Mouse (Mus musculus): ENCODE results near the gene Chrm3. TPM values are rescaled to one million over a fixed set of nuclear protein-coding genes. Genes with fewer than 3 reads are reported as not detected.
"Not testable (repeated sequence)": the region's sequence is repeated elsewhere in the genome, so short reads cannot be mapped to it uniquely, and the experiment has no call there.

Gene Chrm3
- total RNA-seq (2021): 5.7 and 6.7 TPM in 2 replicates
- long read RNA-seq, partial matches to known transcripts: 0 of 2 reads
- long read RNA-seq, other reads (novel, unspliced or antisense): 2 of 2 reads

DNA sequence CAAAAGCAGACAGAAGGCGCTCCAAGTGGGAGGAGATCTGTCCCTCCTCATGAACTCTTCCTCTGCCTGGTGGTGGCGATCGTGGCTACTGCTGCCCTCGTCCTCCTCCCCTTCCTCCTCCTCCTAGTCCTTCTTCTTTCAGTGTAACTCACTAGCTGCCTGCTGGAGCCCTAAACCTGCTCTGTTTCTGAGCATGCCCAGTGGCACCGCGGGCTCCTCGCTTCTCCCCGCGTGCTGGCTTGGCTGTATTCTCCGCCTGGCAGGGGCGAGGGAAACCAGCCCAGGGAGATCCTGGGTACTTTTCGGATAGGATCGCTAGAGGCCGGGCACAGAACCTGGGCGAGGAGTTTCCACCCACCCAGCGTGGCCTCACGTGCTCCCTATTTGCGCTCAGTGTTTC is at the start of gene Chrm3:
Chrm3 (minus strand) TSS at position 71 of the 400 bp plus-strand sequence.
- peak; percentile 60 for DNase-seq

DNA sequence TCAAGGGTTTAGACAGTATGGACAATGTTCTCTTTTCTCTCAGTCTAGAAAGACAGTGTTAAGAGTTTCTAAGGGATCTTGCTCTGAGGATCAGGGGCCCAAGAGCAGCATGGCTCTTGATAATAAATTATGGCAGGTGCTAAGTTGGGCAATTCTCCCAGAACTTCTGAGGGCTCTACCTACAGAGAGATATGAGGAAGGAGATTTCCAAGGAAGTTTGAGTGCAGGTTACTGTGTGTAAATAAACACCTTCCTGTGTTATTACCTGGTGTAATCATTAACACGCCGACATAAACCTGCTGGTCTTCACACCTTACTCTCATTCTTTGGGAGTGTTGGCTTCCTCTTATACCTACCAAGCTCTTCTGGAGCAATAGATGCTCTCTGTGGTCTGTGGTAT is 33.7 kb upstream of the Chrm3 start:
- DNase-seq: no peak

DNA sequence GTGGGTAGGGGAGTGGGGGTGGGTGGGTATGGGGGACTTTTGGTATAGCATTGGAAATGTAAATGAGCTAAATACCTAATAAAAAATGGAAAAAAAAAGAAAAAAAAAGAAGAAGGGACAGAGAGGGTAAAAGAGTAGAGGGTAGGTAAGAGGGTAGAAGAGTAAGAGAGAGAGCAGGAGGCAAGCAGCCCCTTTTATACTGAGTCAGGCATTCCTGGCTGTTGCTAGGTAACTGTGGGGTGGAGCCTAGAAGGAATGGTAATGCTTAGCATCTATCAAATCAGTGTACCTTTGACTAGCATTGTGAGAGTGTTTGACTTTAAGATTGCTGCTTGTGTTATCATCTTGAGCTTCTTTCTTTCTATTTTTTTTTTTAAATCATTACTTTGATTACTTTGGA is 14.8 kb upstream of the Chrm3 start:
- not testable (repeated sequence) for DNase-seq

DNA sequence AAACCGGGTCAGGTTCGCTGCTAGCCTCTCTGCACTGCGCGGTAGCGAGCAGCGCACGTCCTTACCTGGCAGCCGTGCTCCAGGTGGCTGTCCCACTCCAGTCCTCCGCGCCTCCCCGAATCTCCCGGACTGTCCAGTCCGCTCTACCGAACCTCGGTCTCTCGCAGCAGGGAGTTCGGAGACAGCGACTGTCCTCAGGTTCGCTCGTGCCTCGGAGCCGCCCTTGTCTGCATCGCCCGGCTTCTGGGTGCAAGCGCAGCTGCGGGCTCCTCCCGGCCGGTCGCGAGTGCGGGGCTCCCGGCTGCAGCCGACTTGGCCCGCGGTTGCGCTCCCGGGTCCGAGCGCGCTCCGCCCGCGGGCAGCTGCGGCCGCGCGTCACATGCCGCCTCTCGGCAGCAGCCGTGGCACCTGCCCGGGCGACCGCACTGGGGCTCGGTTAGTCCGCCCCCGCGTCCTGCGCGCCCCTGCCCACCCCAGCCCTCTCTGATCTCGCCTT is 400 bp downstream of the Chrm3 start:
- DNase-seq: peak; percentile 16

DNA sequence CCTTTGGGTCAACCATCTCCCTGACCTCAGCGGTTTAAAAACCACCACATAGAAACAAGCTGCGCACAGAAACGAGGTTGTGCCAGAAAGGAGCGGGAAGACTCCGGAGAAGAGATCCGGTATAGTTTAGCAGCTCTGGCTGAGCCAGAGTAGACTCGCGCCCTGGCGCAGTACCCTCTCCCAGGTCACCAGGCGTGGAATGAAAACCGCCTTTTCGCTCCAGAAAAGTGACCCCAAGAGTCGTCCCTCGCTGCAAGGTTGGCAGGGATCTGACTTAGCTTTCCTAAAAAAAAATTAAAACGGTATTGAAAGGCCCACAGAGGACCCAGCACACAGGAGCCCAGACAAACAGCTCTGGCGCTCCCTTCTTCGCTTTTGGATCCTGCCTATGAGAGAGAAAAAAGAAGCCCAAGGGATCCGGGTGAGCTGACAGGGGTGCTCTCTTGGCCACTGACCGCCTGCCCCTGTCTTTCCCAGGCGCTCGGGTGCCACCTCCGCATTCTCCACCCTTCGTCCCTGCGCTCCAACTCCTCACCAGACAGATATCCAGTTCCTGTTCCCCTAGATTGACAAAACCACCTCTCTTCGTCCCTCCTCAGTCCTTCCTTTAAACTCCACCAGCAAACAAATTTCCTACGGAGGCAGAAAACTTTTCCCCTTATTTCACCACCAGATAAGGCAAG is 990 bp downstream of the Chrm3 start:
- DNase-seq: no peak

DNA sequence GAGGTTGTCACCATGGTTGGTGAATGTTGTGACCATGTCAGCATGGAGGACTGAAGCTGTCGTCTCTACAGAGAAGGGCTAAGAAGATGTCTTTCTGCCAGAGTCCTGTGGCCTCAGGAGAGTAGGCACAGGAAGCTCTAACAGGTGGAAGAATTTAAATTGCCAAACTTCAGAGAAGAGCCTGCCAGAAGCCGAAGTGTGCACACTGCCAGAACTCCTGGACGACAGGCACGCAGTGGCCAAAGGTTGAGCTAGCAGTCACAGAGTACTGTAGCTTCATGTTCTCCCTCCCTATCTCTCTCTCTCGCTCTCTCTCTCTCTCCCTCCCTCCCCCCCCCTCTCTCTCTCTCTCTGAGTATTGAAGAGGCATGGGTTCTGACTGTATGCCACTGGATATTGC is 4.9 kb downstream of the Chrm3 start:
- DNase-seq: no peak

DNA sequence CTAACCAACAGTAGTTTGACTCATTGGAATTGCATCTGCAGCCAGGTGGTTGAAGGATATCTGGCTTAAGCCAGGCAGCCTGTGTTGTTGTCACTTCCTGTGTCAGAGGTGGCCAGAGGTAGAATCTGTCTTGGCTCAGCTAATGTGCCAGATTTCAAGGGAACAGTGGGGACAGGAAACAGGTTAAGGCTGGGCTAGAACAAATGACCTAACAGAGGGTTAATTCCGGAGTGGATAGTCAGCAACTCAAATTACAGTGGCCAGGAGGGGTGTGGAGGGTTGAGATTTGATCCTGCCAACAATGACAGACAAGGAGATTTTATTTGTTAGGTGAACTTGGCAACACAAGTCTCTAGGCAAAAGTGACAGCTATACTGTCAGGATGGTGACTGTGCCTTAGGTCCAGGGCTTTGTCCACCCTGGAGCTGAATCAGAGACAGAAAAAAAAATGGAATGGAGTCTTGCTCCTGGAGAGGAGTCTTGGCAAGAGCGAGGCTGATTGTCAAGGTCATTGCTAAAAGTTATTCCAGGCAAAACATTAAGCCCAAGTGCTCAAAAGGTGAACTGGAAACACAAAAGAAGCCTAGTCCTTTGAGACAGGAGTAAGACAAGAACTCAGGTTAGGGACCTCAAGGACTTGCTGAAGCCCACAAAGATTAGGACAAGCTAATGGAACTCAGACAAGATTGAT is 5.6 kb downstream of the Chrm3 start:
- DNase-seq: no peak

DNA sequence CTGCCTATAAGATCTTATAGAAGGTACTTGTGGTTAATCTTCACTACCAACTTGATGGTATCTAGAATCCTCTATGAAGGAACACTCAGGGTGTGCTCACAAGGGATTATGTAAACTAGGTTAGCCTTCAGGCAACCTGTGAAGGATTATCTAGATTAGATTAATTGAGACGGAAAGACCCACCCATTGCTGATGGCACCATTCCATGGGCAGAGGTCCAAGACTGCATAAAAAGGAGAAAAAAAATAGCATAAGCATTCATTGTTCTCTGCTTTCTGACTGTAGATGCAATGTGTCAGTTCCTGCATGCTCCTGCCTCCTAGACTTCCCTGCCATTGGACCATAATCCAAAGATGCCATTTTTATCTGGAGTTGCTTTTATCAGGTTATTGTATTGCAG is 8.5 kb downstream of the Chrm3 start:
- DNase-seq: no peak

DNA sequence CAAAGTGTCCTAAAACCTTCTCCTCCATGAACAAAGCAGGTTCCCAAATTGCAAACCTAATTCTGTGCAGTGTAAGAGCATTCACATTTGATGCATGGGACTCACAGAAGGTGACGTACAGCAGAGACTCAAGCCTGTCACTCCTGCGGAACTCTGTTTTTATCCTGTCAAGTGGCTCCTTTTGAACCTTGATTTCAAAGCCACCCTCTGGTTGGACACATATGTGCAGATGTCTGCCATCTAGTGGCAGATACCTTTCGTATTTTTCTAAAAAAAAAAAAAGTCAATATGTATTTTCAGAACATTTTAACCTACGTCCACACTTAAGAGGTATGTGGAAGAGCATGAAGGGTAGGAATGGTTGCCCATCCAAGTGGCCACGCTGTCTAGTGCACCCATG is 16.3 kb downstream of the Chrm3 start:
- no peak for DNase-seq

DNA sequence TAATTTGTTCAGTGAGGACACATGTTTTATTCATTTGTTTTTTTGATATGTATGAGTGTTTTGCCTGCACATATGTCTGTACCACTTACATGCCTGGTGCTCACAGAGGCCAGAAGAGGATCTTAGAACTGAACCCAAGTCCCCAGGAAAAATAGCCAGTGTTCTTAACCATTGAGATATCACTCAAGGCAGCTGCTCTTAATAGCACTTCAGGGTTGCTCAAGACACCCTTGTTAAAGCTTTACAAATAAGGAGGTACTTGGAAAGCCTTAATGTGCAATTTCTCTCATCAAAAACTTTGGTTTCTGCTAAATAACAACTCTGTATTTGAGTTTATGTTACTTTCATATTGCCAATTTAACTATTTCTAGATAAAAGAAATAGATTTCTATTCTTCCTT is 25.1 kb downstream of the Chrm3 start:
- no peak for DNase-seq

DNA sequence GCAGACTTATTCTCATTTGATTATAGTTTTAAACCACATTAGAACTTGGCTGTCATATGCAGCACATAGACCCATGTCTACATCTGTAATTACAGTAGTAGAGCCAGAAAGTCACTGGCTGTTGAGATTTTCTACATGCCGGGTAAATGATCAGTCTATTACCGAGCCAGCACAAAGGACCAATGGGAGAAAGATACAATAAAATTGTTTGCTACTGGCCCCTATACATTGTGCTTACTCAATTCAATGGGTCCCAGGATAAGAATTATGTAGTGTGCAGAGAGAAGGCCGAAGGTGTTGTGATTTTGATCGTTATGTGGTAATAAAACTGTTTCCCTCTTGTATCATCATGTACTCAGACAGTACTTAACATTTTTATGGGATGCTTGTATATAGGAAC is 27.9 kb downstream of the Chrm3 start:
- DNase-seq: no peak

DNA sequence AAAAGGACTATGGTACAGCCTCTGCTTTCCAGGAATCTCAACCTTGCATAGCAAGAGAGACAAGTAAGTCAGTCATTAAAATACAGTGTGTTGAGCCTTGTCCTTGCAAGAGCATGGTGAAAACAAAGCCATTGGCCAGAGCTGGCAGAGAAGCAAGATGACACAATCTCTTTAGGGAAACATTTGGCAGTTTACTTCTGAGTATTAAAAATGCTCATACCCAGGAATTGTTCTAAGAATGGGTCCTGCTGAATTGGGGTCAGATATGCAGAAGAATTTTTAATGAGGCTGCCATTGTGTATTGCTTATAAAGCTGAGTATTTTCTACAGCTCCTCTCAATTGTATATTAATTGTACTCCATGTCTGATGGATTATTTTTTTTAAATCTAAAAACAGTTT is 50.8 kb downstream of the Chrm3 start:
- DNase-seq: no peak

DNA sequence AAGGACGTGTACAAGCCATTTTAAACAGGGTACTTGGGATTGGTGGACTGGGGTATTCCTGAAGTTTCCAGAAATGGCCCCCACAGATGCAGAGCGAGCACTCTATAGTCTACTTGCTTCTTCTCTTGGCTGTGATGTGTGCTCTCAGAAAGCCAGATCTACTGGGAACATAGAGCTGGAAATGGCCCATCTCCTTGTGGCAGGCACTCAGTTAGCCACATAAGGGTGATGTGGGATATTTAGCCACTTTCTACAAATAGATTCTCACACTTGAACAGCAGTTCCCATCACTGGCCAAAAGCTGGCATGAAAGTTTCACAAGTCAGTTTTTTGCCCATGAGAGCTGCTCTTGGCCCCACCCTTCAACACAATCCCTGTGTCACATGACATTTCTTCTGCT is 65.5 kb downstream of the Chrm3 start:
- DNase-seq: no peak

DNA sequence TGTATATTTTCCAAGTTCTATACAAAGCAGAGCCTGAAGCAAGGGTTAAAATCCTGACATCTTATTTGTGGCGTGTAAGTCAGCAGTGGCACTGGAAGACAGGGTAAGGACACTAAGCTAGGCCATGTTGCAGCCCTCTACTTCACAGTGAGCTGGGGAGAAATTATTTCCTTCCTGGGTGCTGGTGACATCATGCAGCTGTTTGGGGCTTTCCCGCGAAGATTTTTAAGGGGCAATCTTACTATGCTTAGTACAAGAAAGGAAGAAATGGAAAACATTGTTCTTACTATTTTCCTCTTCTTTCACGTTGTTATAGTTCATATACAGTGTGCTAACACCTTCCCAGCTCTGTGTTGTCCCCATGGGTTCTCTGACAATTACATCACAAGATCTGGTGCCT is 76.3 kb downstream of the Chrm3 start:
- DNase-seq: no peak

DNA sequence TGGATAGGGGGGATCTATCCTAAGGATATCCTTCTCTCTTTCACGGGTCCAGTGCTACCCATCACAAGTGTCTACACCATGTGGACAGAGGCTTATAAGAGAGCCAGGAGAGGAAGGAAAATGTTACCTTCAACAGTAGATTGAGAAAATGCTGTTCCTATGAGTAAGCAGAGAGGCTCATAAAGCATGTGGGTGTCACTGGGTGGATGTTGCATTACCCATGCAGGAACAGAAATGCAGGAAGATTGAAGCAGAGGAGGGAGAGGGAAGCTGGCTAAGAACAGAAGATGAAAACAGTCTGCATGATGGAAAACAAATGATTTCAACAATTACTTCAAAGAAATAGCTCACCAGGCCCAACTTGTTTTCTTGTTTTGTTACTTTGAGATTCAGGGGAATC is 85.7 kb downstream of the Chrm3 start:
- DNase-seq: no peak

DNA sequence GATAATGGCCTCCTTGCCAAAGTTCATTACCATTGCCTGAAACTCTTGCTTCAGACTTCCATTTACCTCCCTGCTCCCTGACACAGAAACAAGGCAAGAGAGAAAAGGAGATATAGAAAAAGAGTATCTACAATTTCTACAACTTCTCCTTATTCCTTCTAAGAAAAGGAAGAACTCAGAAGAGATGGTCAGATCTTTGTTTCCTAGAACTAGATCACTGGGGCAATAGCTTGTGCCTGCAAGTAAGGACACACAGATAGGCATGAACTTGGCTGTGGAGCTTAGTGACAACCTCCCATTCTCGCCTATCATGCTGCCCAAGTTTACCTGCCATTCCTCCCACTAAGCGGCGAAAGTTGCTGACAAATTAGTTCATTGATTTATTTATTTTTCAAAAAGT is 96.9 kb downstream of the Chrm3 start:
- DNase-seq: no peak

DNA sequence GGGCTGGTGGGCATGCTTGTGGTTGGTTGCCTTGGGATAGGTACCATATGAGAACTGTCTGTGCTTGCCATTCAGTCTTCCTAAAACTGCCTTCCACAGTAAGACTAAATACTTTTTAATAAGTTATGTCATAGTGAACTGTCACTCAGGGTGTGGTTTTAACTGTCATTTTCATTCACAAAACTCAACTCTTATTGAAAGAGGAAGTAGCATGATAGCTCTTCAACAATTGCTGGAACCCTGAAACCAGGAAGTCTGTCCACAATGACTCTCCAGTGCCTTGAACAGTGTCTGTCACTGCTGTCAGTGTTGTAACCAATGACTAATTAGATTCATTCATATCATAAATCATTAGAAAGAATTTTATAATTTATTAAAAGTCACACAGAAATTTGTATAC is 107.6 kb downstream of the Chrm3 start:
- no peak for DNase-seq

DNA sequence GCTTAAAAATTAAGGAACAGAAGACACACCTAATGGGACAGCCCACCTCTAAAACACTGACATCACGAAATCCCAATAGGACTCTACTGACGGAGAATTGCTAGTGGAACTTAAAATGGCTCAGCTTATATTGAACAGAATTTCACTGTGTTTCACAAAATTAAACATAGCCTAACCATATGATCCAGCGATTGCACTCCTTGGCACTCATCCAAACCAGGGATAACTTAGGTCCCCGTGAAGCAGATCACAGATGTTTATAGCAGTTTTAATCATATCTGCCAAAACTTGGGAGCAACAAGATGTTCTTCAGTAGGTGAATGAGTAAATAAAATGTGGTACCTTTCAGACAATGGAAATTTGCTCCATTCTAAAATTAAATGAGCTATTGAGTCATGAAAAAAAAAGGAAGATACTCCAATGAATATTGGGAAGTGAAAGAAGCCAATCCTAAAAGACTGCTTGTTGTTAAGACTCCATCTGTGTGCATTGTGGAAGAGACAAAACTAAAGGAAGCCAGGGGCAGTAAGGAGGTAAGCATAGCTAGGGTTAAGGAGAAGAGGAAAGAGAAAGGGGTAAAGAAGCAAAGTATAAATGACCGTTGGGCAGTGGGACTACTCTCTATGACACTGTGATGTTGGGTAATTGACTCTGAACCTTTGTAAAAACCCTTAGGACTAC is 109.0 kb downstream of the Chrm3 start:
- DNase-seq: no peak

DNA sequence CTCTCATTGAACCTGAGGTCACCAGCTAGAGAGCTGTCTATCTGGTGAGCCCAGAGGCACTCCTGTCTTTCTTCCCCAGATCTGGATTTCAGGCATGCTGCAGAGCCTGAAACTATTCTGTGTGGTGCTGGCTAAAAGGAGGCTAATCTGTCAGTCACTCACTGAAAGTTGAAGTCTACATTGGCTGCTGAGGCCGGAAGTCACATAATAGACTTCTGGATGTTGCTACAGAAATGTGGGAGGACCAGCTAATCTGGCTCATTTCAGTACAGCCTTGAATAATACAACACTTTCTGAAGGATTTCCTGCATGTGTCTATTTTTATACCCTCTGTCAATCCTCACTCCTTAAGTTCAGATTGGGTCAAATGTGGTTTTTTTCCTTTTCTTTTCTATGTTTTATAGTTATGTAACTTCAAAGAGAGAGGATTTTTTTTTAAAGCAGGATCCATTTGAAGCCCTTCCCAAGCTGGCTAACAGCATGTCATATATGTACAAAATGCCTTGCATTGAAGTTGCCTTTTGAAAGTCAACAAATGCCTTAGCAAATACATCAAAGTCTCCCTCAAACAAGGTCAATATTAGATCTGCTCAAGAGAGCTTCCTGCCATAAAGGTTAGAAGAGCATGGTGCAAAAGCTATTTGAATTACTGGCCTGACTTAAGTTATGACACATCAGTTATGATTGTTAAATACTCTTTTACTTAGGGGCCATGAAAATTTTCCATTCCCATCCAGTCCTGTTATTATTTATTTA is 116.2 kb downstream of the Chrm3 start:
- DNase-seq: no peak

DNA sequence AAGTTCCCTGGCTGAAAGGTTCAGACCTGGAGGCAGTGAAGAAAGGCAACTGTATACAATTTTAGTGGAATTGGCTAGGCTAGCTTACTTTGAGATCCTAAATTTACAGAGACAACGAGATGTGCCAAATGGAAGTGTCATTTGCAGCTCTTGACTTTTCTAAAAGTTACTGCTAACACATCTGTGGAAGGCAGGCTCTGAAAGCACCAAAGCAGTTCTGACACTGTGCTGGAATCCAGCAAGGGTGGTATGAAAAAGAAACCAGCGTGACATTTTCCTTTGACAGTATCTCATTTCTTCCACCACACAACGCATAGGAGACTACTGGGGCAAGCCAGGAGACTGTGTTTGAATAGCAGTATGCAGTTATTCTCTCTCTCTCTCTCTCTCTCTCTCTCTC is 120.4 kb downstream of the Chrm3 start:
- DNase-seq: no peak

DNA sequence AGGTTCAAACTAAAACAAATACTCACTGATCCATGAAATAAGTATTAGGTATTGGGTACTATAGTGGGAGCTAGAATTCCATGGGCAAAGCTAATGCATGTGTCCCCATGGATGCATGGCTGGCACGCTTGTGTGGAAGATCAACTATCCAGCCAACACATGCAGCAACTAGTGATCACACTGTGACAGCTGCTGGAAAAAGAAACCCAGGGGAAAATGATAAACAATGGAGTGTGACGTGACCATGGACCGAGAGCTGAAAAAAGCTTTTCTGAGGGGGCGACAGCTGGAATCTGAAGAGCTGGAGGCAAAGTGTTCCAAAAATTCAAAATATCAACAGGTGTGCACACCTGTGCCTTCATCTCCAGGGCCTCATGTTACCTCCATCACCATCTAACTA is 120.8 kb downstream of the Chrm3 start:
- no peak for DNase-seq

DNA sequence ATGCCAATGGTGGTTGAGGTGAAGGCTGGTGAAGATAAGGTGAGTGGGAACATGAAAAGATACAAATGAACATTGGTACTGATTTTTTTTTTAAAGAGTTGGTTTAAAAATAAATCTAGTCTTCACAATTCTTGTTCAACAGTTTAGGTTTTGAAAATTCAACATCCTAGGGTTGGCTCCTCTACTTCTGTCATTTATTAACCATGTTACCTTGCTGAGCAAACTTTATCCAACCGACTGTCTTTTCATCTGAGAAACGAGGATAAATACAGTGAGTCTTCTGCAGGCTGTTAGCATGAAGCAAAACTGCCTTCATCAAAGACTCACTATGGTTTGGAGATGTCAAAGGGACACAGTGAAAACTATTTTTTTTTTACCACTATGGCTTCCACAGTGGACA is 123.0 kb downstream of the Chrm3 start:
- no peak for DNase-seq

DNA sequence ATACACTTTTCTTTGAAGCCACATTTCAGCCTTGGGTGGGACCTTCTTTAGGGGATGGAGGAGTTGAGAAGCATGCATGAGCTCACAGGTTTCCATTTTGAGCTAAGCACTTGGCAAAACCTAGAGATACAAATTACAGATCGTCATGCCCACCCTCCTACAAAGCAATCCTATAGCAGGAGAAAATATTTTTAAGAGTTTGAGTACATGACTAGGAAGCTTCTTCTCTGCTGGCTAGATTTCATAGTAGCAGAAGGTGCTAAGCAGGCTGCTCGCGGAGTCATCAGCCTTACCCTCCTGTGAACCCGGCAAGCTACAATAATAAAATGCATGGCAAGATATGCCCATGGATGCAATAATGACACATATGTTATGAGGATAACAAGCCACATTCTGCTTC is 124.4 kb downstream of the Chrm3 start:
- no peak for DNase-seq

All from adrenal gland, postnatal 25 days (tissue).